Mouse (Mus musculus): ENCODE measurements around the gene Nol10. TPM values are rescaled to one million over a fixed set of nuclear protein-coding genes. Genes with fewer than 3 reads are reported as not detected.

Nol10 gene
- polyA plus RNA-seq, 1 experiment from 2014 or later, result 8.2 TPM

GRCm38 (mm10) chr12:17369551-17370325 is 21.5 kb downstream of the Nol10 start:
- no peak for TF ChIP-seq EP300 (optimal IDR thresholded peaks at IDR 0.05)
- TF ChIP-seq CTCF (IDR thresholded peaks at IDR 0.05; ENCODE audit: low read depth), result no peak
- no peak overlapping the region for H3K27ac ChIP-seq (replicated peaks)
- no peak for DNase-seq (ENCODE audit: low spot score)
- no peak overlapping the region for H3K9ac ChIP-seq (ENCODE audit: low read length)
- no peaks in the 10 kb centered on the region for H3K9me3 ChIP-seq (ENCODE audit: control insufficient read depth, low read length)
- no peak overlapping the region for H3K4me3 ChIP-seq (ENCODE audit: low read depth, low read length)
- peaks cover 17% of the 10 kb centered on the region for H3K36me3 ChIP-seq (ENCODE audit: control insufficient read depth, insufficient read depth, low read length)
- ATAC-seq (ENCODE audit: low FRiP score, low TSS enrichment), result no peak
- H3K27me3 ChIP-seq (ENCODE audit: control insufficient read depth, insufficient read depth, low read length), result no peaks in the 10 kb centered on the region
- H3K4me1 ChIP-seq (replicated peaks; ENCODE audit: control insufficient read depth, insufficient read depth), result no peaks in the 10 kb centered on the region
- no peak overlapping the region for H3K4me2 ChIP-seq (replicated peaks; ENCODE audit: low read depth)
- 96% methylated on average over 7 of the region's 7 CpGs for whole genome bisulfite sequencing

GRCm38 (mm10) chr12:17371589-17372235 is 23.5 kb downstream of the Nol10 start:
- TF ChIP-seq EP300 (optimal IDR thresholded peaks at IDR 0.05) (no peak), CTCF (IDR thresholded peaks at IDR 0.05; ENCODE audit: low read depth) (peak; percentile 56)
- Histone ChIP-seq H3K27me3 (ENCODE audit: control insufficient read depth, insufficient read depth, low read length) (no peaks in the 10 kb centered on the region), H3K9me3 (ENCODE audit: control insufficient read depth, low read length) (no peaks in the 10 kb centered on the region), H3K4me1 (replicated peaks; ENCODE audit: control insufficient read depth, insufficient read depth) (no peaks in the 10 kb centered on the region), H3K27ac (replicated peaks) (no peak overlapping the region), H3K36me3 (ENCODE audit: control insufficient read depth, insufficient read depth, low read length) (peaks cover 19% of the 10 kb centered on the region), H3K9ac (ENCODE audit: low read length) (no peak overlapping the region), H3K4me3 (ENCODE audit: low read depth, low read length) (no peak overlapping the region), H3K4me2 (replicated peaks; ENCODE audit: low read depth) (no peak overlapping the region)
- no peak for DNase-seq (ENCODE audit: low spot score)
- no peak for ATAC-seq (ENCODE audit: low FRiP score, low TSS enrichment)
- 89% methylated on average over 8 of the region's 8 CpGs for whole genome bisulfite sequencing

- no peak for DNase-seq (ENCODE audit: low spot score)
- peaks cover 23% of the 10 kb centered on the region for H3K36me3 ChIP-seq (ENCODE audit: control insufficient read depth, insufficient read depth, low read length)
- H3K27ac ChIP-seq (replicated peaks), result no peak overlapping the region
- no peak for TF ChIP-seq CTCF (IDR thresholded peaks at IDR 0.05; ENCODE audit: low read depth)
- no peak for TF ChIP-seq EP300 (optimal IDR thresholded peaks at IDR 0.05)
- 66% methylated on average over 3 of the region's 3 CpGs for WGBS
- no peak overlapping the region for H3K9ac ChIP-seq (ENCODE audit: low read length)
- no peaks in the 10 kb centered on the region for H3K4me1 ChIP-seq (replicated peaks; ENCODE audit: control insufficient read depth, insufficient read depth)
- ATAC-seq (ENCODE audit: low FRiP score, low TSS enrichment), result no peak
- no peaks in the 10 kb centered on the region for H3K27me3 ChIP-seq (ENCODE audit: control insufficient read depth, insufficient read depth, low read length)
- no peak overlapping the region for H3K4me3 ChIP-seq (ENCODE audit: low read depth, low read length)
- H3K4me2 ChIP-seq (replicated peaks; ENCODE audit: low read depth), result no peak overlapping the region
- no peaks in the 10 kb centered on the region for H3K9me3 ChIP-seq (ENCODE audit: control insufficient read depth, low read length)
These were observed 24.4 kb downstream of the Nol10 start for GRCm38 (mm10) chr12:17372696-17373095.

- Histone ChIP-seq H3K4me1 (replicated peaks; ENCODE audit: control insufficient read depth, insufficient read depth) (no peaks in the 10 kb centered on the region), H3K9ac (ENCODE audit: low read length) (no peak overlapping the region), H3K4me3 (ENCODE audit: low read depth, low read length) (no peak overlapping the region), H3K27ac (replicated peaks) (no peak overlapping the region), H3K4me2 (replicated peaks; ENCODE audit: low read depth) (no peak overlapping the region), H3K36me3 (ENCODE audit: control insufficient read depth, insufficient read depth, low read length) (peaks cover 23% of the 10 kb centered on the region), H3K9me3 (ENCODE audit: control insufficient read depth, low read length) (no peaks in the 10 kb centered on the region), H3K27me3 (ENCODE audit: control insufficient read depth, insufficient read depth, low read length) (no peaks in the 10 kb centered on the region)
- ATAC-seq (ENCODE audit: low FRiP score, low TSS enrichment) (no peak), DNase-seq (ENCODE audit: low spot score) (no peak)
- TF ChIP-seq EP300 (optimal IDR thresholded peaks at IDR 0.05) (no peak), CTCF (IDR thresholded peaks at IDR 0.05; ENCODE audit: low read depth) (no peak)
- WGBS, result 89% methylated on average over 5 of the region's 5 CpGs
These were observed 25.3 kb downstream of the Nol10 start for GRCm38 (mm10) chr12:17373470-17373975.

GRCm38 (mm10) chr12:17375243-17375642 is 27.0 kb downstream of the Nol10 start:
- peaks cover 23% of the 10 kb centered on the region for H3K36me3 ChIP-seq (ENCODE audit: control insufficient read depth, insufficient read depth, low read length)
- DNase-seq (ENCODE audit: low spot score) (no peak), ATAC-seq (ENCODE audit: low FRiP score, low TSS enrichment) (no peak)
- H3K9ac ChIP-seq (ENCODE audit: low read length), result no peak overlapping the region
- H3K4me1 ChIP-seq (replicated peaks; ENCODE audit: control insufficient read depth, insufficient read depth), result no peaks in the 10 kb centered on the region
- H3K27ac ChIP-seq (replicated peaks), result no peak overlapping the region
- H3K4me2 ChIP-seq (replicated peaks; ENCODE audit: low read depth), result no peak overlapping the region
- H3K4me3 ChIP-seq (ENCODE audit: low read depth, low read length), result no peak overlapping the region
- no peak for TF ChIP-seq EP300 (optimal IDR thresholded peaks at IDR 0.05)
- TF ChIP-seq CTCF (IDR thresholded peaks at IDR 0.05; ENCODE audit: low read depth), result no peak
- WGBS, result 93% methylated on average over 4 of the region's 4 CpGs
- H3K27me3 ChIP-seq (ENCODE audit: control insufficient read depth, insufficient read depth, low read length), result no peaks in the 10 kb centered on the region
- H3K9me3 ChIP-seq (ENCODE audit: control insufficient read depth, low read length), result no peaks in the 10 kb centered on the region

- 87% methylated on average over 6 of the region's 6 CpGs for WGBS
- Histone ChIP-seq H3K9ac (ENCODE audit: low read length) (no peak overlapping the region), H3K36me3 (ENCODE audit: control insufficient read depth, insufficient read depth, low read length) (peaks cover 23% of the 10 kb centered on the region), H3K27me3 (ENCODE audit: control insufficient read depth, insufficient read depth, low read length) (no peaks in the 10 kb centered on the region), H3K4me2 (replicated peaks; ENCODE audit: low read depth) (no peak overlapping the region), H3K9me3 (ENCODE audit: control insufficient read depth, low read length) (no peaks in the 10 kb centered on the region), H3K4me3 (ENCODE audit: low read depth, low read length) (no peak overlapping the region), H3K27ac (replicated peaks) (no peak overlapping the region), H3K4me1 (replicated peaks; ENCODE audit: control insufficient read depth, insufficient read depth) (no peaks in the 10 kb centered on the region)
- no peak for DNase-seq (ENCODE audit: low spot score)
- TF ChIP-seq CTCF (IDR thresholded peaks at IDR 0.05; ENCODE audit: low read depth), result no peak
- TF ChIP-seq EP300 (optimal IDR thresholded peaks at IDR 0.05), result no peak
- ATAC-seq (ENCODE audit: low FRiP score, low TSS enrichment), result no peak
These were observed 28.3 kb downstream of the Nol10 start for GRCm38 (mm10) chr12:17376521-17376920.

All from stomach, postnatal 0 days (tissue).